Mouse (Mus musculus): Measurements from ENCODE around the gene Zfp296. TPM values are rescaled to one million over a fixed set of nuclear protein-coding genes. Genes with fewer than 3 reads are reported as not detected.

Zfp296 gene
- polyA plus RNA-seq, 1 experiment, result 1.4 TPM

GRCm38 (mm10) chr7:19562643-19563410, 14.3 kb upstream of the Zfp296 start, which contains the start of gene Ppp1r37:
Gene Ppp1r37, minus strand, starts transcription at chr7:19563076.
- DNase-seq (ENCODE audit: low read depth), result peak; percentile 68
- TF ChIP-seq POLR2A (IDR thresholded peaks at IDR 0.05; ENCODE audit: borderline replicate concordance, extremely low read depth, insufficient read depth, insufficient read length, poor library complexity, severe bottlenecking) (no peak), CTCF (IDR thresholded peaks at IDR 0.05; ENCODE audit: borderline replicate concordance, extremely low read depth, insufficient read depth, insufficient read length) (no peak)

GRCm38 (mm10) chr7:19563884-19564283, 13.2 kb upstream of the Zfp296 start:
- TF ChIP-seq CTCF (IDR thresholded peaks at IDR 0.05; ENCODE audit: borderline replicate concordance, extremely low read depth, insufficient read depth, insufficient read length), result no peak
- TF ChIP-seq POLR2A (IDR thresholded peaks at IDR 0.05; ENCODE audit: borderline replicate concordance, extremely low read depth, insufficient read depth, insufficient read length, poor library complexity, severe bottlenecking), result no peak
- DNase-seq (ENCODE audit: low read depth), result no peak

GRCm38 (mm10) chr7:19564455-19564854, 12.6 kb upstream of the Zfp296 start:
- DNase-seq (ENCODE audit: low read depth), result no peak

GRCm38 (mm10) chr7:19565803-19566202, 11.3 kb upstream of the Zfp296 start:
- no peak for DNase-seq (ENCODE audit: low read depth)
- TF ChIP-seq POLR2A (IDR thresholded peaks at IDR 0.05; ENCODE audit: borderline replicate concordance, extremely low read depth, insufficient read depth, insufficient read length, poor library complexity, severe bottlenecking) (no peak), CTCF (IDR thresholded peaks at IDR 0.05; ENCODE audit: borderline replicate concordance, extremely low read depth, insufficient read depth, insufficient read length) (no peak)

More at GRCm38 (mm10) chr7:19564455-19564854, 12.6 kb upstream of the Zfp296 start:
- TF ChIP-seq POLR2A (IDR thresholded peaks at IDR 0.05; ENCODE audit: borderline replicate concordance, extremely low read depth, insufficient read depth, insufficient read length, poor library complexity, severe bottlenecking) (no peak), CTCF (IDR thresholded peaks at IDR 0.05; ENCODE audit: borderline replicate concordance, extremely low read depth, insufficient read depth, insufficient read length) (peak; percentile 14; the same call in 1 of the 2 replicates)

- TF ChIP-seq POLR2A (IDR thresholded peaks at IDR 0.05; ENCODE audit: borderline replicate concordance, extremely low read depth, insufficient read depth, insufficient read length, poor library complexity, severe bottlenecking), result no peak
- no peak for TF ChIP-seq CTCF (IDR thresholded peaks at IDR 0.05; ENCODE audit: borderline replicate concordance, extremely low read depth, insufficient read depth, insufficient read length)
- DNase-seq (ENCODE audit: low read depth), result no peak
Observed at GRCm38 (mm10) chr7:19567426-19567825, 9.7 kb upstream of the Zfp296 start.

- no peak for DNase-seq (ENCODE audit: low read depth)
- TF ChIP-seq POLR2A (IDR thresholded peaks at IDR 0.05; ENCODE audit: borderline replicate concordance, extremely low read depth, insufficient read depth, insufficient read length, poor library complexity, severe bottlenecking), result no peak
- TF ChIP-seq CTCF (IDR thresholded peaks at IDR 0.05; ENCODE audit: borderline replicate concordance, extremely low read depth, insufficient read depth, insufficient read length), result no peak
Observed at GRCm38 (mm10) chr7:19569647-19570046, 7.4 kb upstream of the Zfp296 start.

- peak; percentile 89 for DNase-seq (ENCODE audit: low read depth)
- TF ChIP-seq POLR2A (IDR thresholded peaks at IDR 0.05; ENCODE audit: borderline replicate concordance, extremely low read depth, insufficient read depth, insufficient read length, poor library complexity, severe bottlenecking) (peak; percentile 96), CTCF (IDR thresholded peaks at IDR 0.05; ENCODE audit: borderline replicate concordance, extremely low read depth, insufficient read depth, insufficient read length) (no peak)
Observed at GRCm38 (mm10) chr7:19572926-19573775, 3.9 kb upstream of the Zfp296 start.

- no peak for DNase-seq (ENCODE audit: low read depth)
- TF ChIP-seq POLR2A (IDR thresholded peaks at IDR 0.05; ENCODE audit: borderline replicate concordance, extremely low read depth, insufficient read depth, insufficient read length, poor library complexity, severe bottlenecking), result no peak
- no peak for TF ChIP-seq CTCF (IDR thresholded peaks at IDR 0.05; ENCODE audit: borderline replicate concordance, extremely low read depth, insufficient read depth, insufficient read length)
Observed at GRCm38 (mm10) chr7:19573776-19574140, 3.3 kb upstream of the Zfp296 start.

- TF ChIP-seq POLR2A (IDR thresholded peaks at IDR 0.05; ENCODE audit: borderline replicate concordance, extremely low read depth, insufficient read depth, insufficient read length, poor library complexity, severe bottlenecking), result no peak
- DNase-seq (ENCODE audit: low read depth), result no peak
Observed at GRCm38 (mm10) chr7:19575559-19575958, 1.5 kb upstream of the Zfp296 start.

GRCm38 (mm10) chr7:19577877-19578414, 859 bp downstream of the Zfp296 start:
- no peak for DNase-seq (ENCODE audit: low read depth)
- TF ChIP-seq POLR2A (IDR thresholded peaks at IDR 0.05; ENCODE audit: borderline replicate concordance, extremely low read depth, insufficient read depth, insufficient read length, poor library complexity, severe bottlenecking) (no peak), CTCF (IDR thresholded peaks at IDR 0.05; ENCODE audit: borderline replicate concordance, extremely low read depth, insufficient read depth, insufficient read length) (no peak)

- no peak for TF ChIP-seq POLR2A (IDR thresholded peaks at IDR 0.05; ENCODE audit: borderline replicate concordance, extremely low read depth, insufficient read depth, insufficient read length, poor library complexity, severe bottlenecking)
- no peak for TF ChIP-seq CTCF (IDR thresholded peaks at IDR 0.05; ENCODE audit: borderline replicate concordance, extremely low read depth, insufficient read depth, insufficient read length)
- DNase-seq (ENCODE audit: low read depth), result no peak
Observed at GRCm38 (mm10) chr7:19578436-19578835, 1.3 kb downstream of the Zfp296 start.

Data from brain, embryonic 14.5 days (tissue).